Mouse (Mus musculus) ZHBTc4 (cell line): ENCODE results near the gene Tnpo2.

Experiments
- DNase-seq: peaks from one replicate; pipeline ENCODE4 v3.0.0-alpha.2; 2011; ENCODE audit warnings: low read depth, low spot score

Tnpo2 gene

GRCm38 (mm10) chr8:85100076-85100665, 63.5 kb downstream of the Tnpo2 start:
- DNase-seq, result no peak
